Mouse (Mus musculus) small intestine, adult 2 months (tissue): ENCODE results near the gene Tmed3.

Experiments used
- CTCF ChIP-seq: fragments of 200-500 bp; IDR thresholded peaks from 2 replicates; pipeline ENCODE4 v1.5.1; 2012; ENCODE audit warnings: low read depth, mild to moderate bottlenecking, control low read depth, inconsistent platforms, low read length, moderate library complexity, mixed read lengths; ENCODE audit not compliant: insufficient replicate concordance, insufficient read length; ENCODE audit errors: extremely low read depth
- POLR2A ChIP-seq: fragments of 200-500 bp; IDR thresholded peaks from 2 replicates; pipeline ENCODE4 v1.6.1; 2012; ENCODE audit warnings: low read depth, mild to moderate bottlenecking, control low read depth, inconsistent platforms, low read length, moderate library complexity

DNA sequence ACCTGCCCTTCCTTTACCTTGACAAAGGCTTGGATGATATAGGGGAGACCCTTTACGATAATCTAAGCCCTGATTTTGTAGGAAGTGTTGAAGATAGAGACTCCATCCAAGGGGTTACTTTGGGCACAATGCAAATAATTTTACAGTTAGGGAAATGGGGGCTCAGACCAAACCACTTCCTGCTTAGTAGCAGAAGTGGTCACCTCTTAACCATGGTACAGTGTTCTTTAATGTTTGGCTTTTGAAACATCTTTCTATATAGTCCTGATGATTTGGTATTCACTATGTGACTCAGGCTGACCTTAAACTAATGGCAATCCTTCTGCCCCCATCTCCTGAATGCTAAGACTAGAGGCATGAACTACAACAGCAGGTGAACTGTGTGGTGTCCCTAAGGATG is 31.5 kb downstream of the Tmed3 start:
- TF ChIP-seq CTCF (no peak), POLR2A (no peak)
